Mouse (Mus musculus) myocyte (in vitro differentiated cells): ENCODE results near the gene Ypel4.

ENCODE experiments used
- POLR2A ChIP-seq: IDR thresholded peaks from one replicate; pipeline ENCODE4 v1.6.1; 2011; ENCODE audit warnings: low read depth, mild to moderate bottlenecking, control low read depth, moderate library complexity; ENCODE audit not compliant: insufficient read length
- TCF12 ChIP-seq: IDR thresholded peaks from one replicate; pipeline ENCODE4 v1.6.1; 2011; ENCODE audit warnings: mild to moderate bottlenecking, control low read depth; ENCODE audit not compliant: poor library complexity, insufficient read depth, severe bottlenecking

DNA sequence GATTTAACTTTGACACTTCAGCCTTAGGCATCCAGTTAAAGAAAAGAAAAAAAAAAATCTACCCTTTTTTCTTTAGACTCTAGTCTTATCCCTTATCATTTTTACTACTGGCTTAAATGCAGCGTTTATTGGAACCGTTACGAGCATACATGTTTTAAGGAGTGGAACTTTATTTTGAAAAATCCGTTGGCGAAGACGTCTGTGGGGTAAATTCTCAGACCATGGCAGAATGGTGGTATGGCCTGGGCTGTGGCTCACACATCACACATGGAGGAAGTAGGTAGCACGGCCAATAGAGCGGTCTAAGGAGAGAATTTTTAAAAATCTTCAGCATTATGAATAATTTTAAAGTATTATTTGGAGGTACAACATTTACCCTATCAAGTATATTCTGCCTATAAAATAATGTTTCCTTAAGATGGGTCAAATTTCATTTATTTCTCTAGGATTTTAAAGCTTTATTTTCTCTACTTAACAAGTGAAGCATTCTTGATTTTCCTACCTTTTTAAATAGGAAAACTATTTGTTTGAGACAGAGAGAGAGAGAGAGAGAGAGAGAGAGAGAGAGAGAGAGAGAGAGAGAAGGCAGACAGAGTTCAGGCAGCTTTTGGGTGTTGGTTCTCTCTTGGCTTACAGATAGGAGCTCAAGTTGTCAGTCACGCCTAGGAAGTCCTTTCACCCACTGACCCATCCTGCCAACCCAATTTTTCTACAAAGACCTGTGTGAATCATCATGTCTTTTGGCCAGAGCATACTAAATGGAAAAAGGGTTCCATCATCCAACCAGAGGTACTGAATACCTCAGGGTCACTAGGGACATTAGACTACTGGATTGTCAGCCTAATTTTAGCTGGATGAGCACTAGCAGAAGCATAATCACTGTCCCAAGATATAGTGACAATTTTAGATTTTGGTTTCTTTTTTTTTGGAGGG, 17.2 kb upstream of the Ypel4 start:
- no peak for TF ChIP-seq TCF12
- no peak for TF ChIP-seq POLR2A
